Mouse (Mus musculus) ES-Bruce4 (cell line): ENCODE results near the gene Pikfyve.

Source experiments
- CTCF ChIP-seq: IDR thresholded peaks from one replicate; pipeline ENCODE4 v1.8.1; 2011; ENCODE audit warnings: low read depth, low read length
- EP300 ChIP-seq: IDR thresholded peaks from 2 replicates; pipeline ENCODE4 v1.6.1; 2011; ENCODE audit warnings: low read depth, low read length; ENCODE audit not compliant: insufficient read depth

DNA sequence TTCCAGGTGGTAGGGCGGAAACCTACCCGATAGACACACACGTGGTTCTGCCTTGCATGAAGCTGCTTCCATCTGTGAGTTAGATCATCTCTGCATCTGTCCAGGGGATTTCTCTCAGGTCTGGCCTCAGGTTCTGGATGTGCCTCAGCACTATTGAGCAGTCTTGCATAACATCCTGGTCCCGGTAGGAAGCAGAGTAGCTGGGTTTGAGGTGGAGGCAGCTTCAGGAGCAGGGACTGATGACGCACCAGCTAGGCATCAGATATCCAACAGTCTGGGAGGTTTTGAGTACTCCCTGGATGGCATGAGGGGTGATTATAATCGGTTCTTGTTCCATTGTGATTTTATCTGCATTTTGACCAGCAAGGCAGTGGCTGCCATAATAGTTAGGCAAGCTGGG lies 48.9 kb upstream of the Pikfyve start:
- TF ChIP-seq EP300 (no peak), CTCF (no peak)
